Mouse (Mus musculus) liver, embryonic 14 days (tissue): ENCODE data around the gene Cyp17a1. TPM values are rescaled to one million over a fixed set of nuclear protein-coding genes. Genes with fewer than 3 reads are reported as not detected.

Source experiments
- polyA plus RNA-seq: library from polyadenylated mRNA; depleted of rRNA; stranded (reverse); fragments of >200 nt; gene quantifications from 2 replicates; pipeline ENCODE4 v1.2.3, GENCODE M21; 2012; rRNA removed

Cyp17a1 gene
- polyA plus RNA-seq: 0.03 and 0.07 TPM in 2 replicates

DNA sequence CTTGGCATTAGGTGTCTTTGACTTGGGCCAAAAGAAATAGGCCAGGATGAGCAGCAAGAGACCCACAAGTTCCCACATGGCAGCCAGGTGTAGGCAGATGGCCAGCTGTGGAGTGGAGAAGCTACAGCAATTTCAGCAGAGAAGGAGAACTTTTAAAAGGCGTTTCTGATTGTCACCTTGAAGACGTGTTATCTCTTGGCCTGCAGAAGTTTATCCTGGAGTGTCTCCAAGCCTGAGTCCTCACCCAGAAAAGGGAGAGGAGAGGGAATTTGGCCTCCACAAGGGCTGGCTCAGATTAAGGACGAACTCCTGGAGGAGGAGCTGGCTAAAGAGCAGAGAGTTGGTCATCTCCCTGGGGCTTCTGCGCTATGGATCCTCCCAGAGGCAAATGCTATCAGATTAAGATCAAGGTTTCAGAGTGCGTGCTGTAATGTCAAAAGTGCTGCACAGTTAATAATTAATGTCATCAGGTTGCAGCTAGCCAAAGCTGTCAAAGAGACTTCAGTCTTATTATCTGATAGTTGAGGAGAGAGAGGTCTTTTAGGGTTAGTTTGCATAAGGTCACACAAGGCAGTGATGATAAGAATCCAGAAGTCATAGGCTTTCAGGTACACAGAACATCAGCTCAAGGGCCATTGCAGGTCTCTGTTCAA, at the start of gene Cyp17a1:
Cyp17a1 (minus strand) TSS at position 407 of the 653 bp plus-strand sequence.

DNA sequence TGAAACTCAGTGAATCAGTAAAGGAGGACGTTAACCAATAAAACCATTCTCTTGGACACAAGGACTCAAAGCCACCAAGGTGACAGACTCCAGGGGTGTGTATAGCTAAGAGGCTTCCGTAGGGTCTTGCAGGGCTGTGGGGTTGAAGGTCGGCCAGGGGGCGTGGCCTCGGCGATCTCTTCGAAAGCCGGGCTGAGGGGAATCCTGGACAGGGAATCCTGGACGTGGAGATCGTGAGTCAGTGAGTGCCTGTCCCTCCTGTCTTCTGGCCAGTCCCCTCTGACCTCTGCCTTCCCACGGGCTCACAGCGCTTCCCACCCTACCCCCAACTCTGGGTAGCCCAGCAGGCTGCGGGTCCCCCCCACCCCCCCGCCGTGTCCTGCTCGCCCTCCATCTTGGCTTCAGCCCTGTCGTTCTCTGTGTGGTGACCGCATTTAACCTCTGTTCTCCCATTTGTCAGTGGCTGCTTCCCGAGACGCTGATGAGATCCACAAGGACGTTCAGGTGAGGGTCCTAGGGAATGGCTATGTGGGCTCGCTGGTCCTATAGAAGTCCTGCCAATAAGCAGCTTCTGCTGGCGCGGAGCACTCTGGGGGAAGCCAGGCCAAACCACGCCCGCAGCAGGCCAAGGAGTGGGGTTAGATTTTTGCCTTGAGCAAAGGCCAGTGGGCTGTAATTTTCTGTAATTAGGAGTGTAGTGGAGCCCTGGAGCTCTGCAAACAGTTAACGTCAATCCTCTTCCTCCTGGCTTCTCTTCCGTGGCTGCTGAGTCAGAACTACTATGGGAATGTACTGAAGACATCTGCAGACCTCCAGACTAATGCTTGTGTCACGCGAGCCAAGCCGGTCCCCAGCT, 34.6 kb upstream of the Cyp17a1 start, which contains the start of gene As3mt:
As3mt (plus strand) TSS at position 163 of the 856 bp plus-strand sequence.

DNA sequence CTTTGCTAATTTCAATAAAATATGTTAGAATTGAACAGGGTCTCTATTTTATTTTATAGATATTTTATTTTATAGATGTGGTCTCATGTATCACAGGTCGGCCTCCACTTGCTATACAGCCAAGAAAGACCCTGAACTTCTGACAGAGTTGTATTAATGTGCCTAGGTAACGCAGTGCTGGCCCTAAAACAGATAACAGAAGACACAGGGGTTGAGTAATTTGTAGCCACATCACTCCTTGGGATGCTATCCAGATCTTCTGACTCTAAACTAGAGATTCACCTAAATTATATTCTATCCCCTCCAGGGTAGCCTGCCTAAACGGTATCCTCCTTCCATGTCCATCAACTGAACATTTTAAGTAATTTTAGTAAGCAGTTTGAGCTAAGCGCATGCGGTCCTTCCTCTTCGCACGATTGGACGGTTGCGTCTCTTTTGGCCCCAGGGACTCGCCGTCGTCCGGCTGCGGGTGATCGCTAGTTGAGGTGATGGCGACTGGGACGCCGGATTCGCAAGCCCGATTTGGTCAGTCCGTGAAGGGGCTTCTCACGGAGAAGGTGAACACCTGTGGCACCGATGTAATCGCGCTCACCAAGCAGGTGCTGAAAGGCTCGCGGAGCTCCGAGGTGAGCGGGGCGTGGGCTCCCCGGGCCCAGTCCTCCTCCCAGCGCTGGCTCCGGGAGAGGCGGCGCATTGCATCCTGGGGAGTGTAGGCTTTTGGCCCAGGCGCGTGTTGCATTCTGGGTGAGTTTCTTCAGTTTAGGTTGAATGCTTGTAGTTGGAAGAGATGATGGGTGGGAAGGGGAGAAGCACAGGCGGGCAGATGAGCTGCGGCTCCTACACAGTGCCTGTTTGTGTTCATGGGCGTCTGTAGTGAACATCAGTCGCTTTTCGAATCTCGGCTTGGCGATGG, 16.7 kb upstream of the Cyp17a1 start, which contains the start of gene Borcs7:
Borcs7 (plus strand) TSS at position 447 of the 913 bp plus-strand sequence.

Other genes starting within 250 kb of the Cyp17a1 start
- 6.4 and 7.7 TPM in 2 replicates for gene Trim8, start 171.5 kb downstream of the Cyp17a1 start, polyA plus RNA-seq
- 28.6 and 30.0 TPM in 2 replicates for gene Arl3, start 100.0 kb downstream of the Cyp17a1 start, polyA plus RNA-seq
- 5.9 and 8.3 TPM in 2 replicates for gene Sfxn2, start 99.8 kb downstream of the Cyp17a1 start, polyA plus RNA-seq
- gene Wbp1l, start 74.1 kb downstream of the Cyp17a1 start, polyA plus RNA-seq: 10.1 and 10.7 TPM in 2 replicates
- gene Borcs7, start 16.7 kb upstream of the Cyp17a1 start, polyA plus RNA-seq: 2.8 and 3.3 TPM in 2 replicates
- gene As3mt, start 34.3 kb upstream of the Cyp17a1 start, polyA plus RNA-seq: 5.0 and 5.8 TPM in 2 replicates
- gene Cnnm2, start 88.4 kb upstream of the Cyp17a1 start, polyA plus RNA-seq: 1.5 and 1.7 TPM in 2 replicates